Mouse (Mus musculus) small intestine, adult 2 months (tissue): ENCODE data around the gene Zkscan2. TPM values are rescaled to one million over a fixed set of nuclear protein-coding genes. Genes with fewer than 3 reads are reported as not detected.

Source experiments
- H3K27ac ChIP-seq: fragments of 200-500 bp; 2 replicates; pipeline ENCODE4 v1.5.1; 2012; ENCODE audit warnings: low read depth, low read length, control low read depth, inconsistent platforms; ENCODE audit not compliant: insufficient read depth
- H3K27me3 ChIP-seq: fragments of 200-500 bp; 2 replicates; pipeline ENCODE4 v1.6.1; 2012; ENCODE audit warnings: mild to moderate bottlenecking, moderate library complexity, low read length, inconsistent platforms; ENCODE audit not compliant: control insufficient read depth, insufficient read depth
- H3K36me3 ChIP-seq: fragments of 200-500 bp; 2 replicates; pipeline ENCODE4 v1.6.1; 2012; ENCODE audit warnings: mild to moderate bottlenecking, low read length, control low read depth, inconsistent platforms; ENCODE audit not compliant: control insufficient read depth, insufficient read depth
- H3K4me1 ChIP-seq: fragments of 200-500 bp; 2 replicates; pipeline ENCODE4 v1.6.1; 2012; ENCODE audit warnings: low read length, inconsistent platforms, mixed read lengths; ENCODE audit not compliant: control insufficient read depth, insufficient read depth, insufficient read length
- H3K4me3 ChIP-seq: fragments of 200-500 bp; 2 replicates; pipeline ENCODE4 v1.5.1; 2012; ENCODE audit warnings: low read depth, mild to moderate bottlenecking, control low read depth, inconsistent platforms, low read length, moderate library complexity
- CTCF ChIP-seq: fragments of 200-500 bp; IDR thresholded peaks from 2 replicates; pipeline ENCODE4 v1.5.1; 2012; ENCODE audit warnings: low read depth, mild to moderate bottlenecking, control low read depth, inconsistent platforms, low read length, moderate library complexity, mixed read lengths; ENCODE audit not compliant: insufficient replicate concordance, insufficient read length; ENCODE audit errors: extremely low read depth
- POLR2A ChIP-seq: fragments of 200-500 bp; IDR thresholded peaks from 2 replicates; pipeline ENCODE4 v1.6.1; 2012; ENCODE audit warnings: low read depth, mild to moderate bottlenecking, control low read depth, inconsistent platforms, low read length, moderate library complexity
- WGBS: fragments of 180-500 bp; shearing (Covaris S2); methylation state at CpG from one replicate; pipeline ENCODE4 v1.1.7; 2018; 5-methylcytosine and 5-hydroxymethylcytosine counted together
- polyA plus RNA-seq: library from polyadenylated mRNA; depleted of rRNA; stranded (reverse); fragments of >200 nt; gene quantifications from 2 replicates; pipeline ENCODE4 v1.2.3, GENCODE M21; 2012

The Zkscan2 gene
- polyA plus RNA-seq, 1 experiment, result 0.01 TPM

GRCm38 (mm10) chr7:123499481-123500238 lies 589 bp downstream of the Zkscan2 start:
- WGBS, result 40% methylated on average over 19 of the region's 19 CpGs

GRCm38 (mm10) chr7:123487703-123488102 lies 12.5 kb downstream of the Zkscan2 start:
- H3K36me3 ChIP-seq, result no peaks in the 10 kb centered on the region
- TF ChIP-seq CTCF (no peak), POLR2A (no peak)
- no peaks in the 10 kb centered on the region for H3K27me3 ChIP-seq
- H3K4me3 ChIP-seq, result no peak overlapping the region
- H3K4me1 ChIP-seq, result no peaks in the 10 kb centered on the region
- 60% methylated on average over 5 of the region's 5 CpGs for WGBS
- no peak overlapping the region for H3K27ac ChIP-seq

More at GRCm38 (mm10) chr7:123499481-123500238, 589 bp downstream of the Zkscan2 start:
- Histone ChIP-seq H3K27me3 (peaks cover 10% of the 10 kb centered on the region), H3K4me3 (peak overlapping the region; percentile 53), H3K27ac (no peak overlapping the region), H3K36me3 (no peaks in the 10 kb centered on the region), H3K4me1 (peaks cover 7% of the 10 kb centered on the region; the same call in 1 of the 2 replicates)
- TF ChIP-seq POLR2A (no peak), CTCF (no peak)

GRCm38 (mm10) chr7:123467961-123468360 lies 32.3 kb downstream of the Zkscan2 start:
- H3K4me3 ChIP-seq, result no peak overlapping the region
- no peak overlapping the region for H3K27ac ChIP-seq
- no peaks in the 10 kb centered on the region for H3K36me3 ChIP-seq
- peaks cover 2% of the 10 kb centered on the region; the same call in 1 of the 2 replicates for H3K4me1 ChIP-seq
- TF ChIP-seq POLR2A (no peak), CTCF (no peak)
- H3K27me3 ChIP-seq, result no peaks in the 10 kb centered on the region
- WGBS, result 88% methylated on average over 1 of the region's 1 CpGs

GRCm38 (mm10) chr7:123465692-123466387 lies 34.4 kb downstream of the Zkscan2 start:
- H3K36me3 ChIP-seq, result no peaks in the 10 kb centered on the region
- no peaks in the 10 kb centered on the region for H3K27me3 ChIP-seq
- H3K4me1 ChIP-seq, result peaks cover 13% of the 10 kb centered on the region
- WGBS, result 18% methylated on average over 6 of the region's 6 CpGs
- no peak overlapping the region for H3K4me3 ChIP-seq
- peak; percentile 87; the same call in 1 of the 2 replicates for TF ChIP-seq CTCF
- no peak for TF ChIP-seq POLR2A
- no peak overlapping the region for H3K27ac ChIP-seq

GRCm38 (mm10) chr7:123463569-123463968 lies 36.7 kb downstream of the Zkscan2 start:
- H3K4me3 ChIP-seq, result no peak overlapping the region
- H3K36me3 ChIP-seq, result no peaks in the 10 kb centered on the region
- WGBS, result 78% methylated on average over 4 of the region's 4 CpGs
- no peaks in the 10 kb centered on the region for H3K27me3 ChIP-seq
- TF ChIP-seq CTCF (no peak), POLR2A (no peak)
- H3K4me1 ChIP-seq, result peaks cover 13% of the 10 kb centered on the region
- H3K27ac ChIP-seq, result no peak overlapping the region

- Histone ChIP-seq H3K36me3 (no peaks in the 10 kb centered on the region), H3K4me3 (no peak within 1 kb of the TSS), H3K27me3 (no peaks in the 10 kb centered on the region), H3K27ac (no peak within 1 kb of the TSS), H3K4me1 (peaks cover 19% of the 10 kb centered on the region)
- WGBS, result 23% methylated on average over 9 of the region's 9 CpGs
- TF ChIP-seq POLR2A (no peak), CTCF (0 out of 2 replicates have a peak, but pooled peaks have one; percentile 24)
Measured at GRCm38 (mm10) chr7:123462070-123462501, 38.2 kb downstream of the Zkscan2 start, which contains the start of gene Aqp8. Aqp8 (plus strand) TSS chr7:123462291.

- Histone ChIP-seq H3K4me3 (no peak overlapping the region), H3K27ac (no peak overlapping the region), H3K36me3 (no peaks in the 10 kb centered on the region), H3K27me3 (no peaks in the 10 kb centered on the region), H3K4me1 (peaks cover 19% of the 10 kb centered on the region)
- TF ChIP-seq POLR2A (no peak), CTCF (no peak)
- 85% methylated on average over 4 of the region's 4 CpGs for WGBS
Measured at GRCm38 (mm10) chr7:123461316-123461715, 38.9 kb downstream of the Zkscan2 start.
